Comparison of ENCODE assay signal across 27 mouse cellular contexts in the genomic region with DNA sequence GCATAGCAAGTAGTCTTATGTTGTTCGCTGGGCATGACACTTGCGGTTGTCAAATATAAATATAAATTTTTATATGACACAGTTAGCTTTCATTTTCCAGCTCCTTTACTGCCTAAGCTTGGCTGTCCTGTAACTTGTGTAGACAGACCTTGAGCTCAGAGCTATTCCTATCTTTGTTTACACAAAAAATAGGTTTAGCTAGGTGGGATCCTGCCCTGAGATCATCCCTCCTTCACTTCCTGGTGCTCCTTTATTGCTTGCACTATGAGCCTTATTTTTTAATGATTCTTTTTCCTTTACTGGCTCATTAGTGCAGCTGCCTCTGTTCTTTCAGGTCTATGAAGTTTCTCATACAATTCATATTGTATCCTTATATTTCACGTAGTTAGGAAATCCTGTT.
"Had no signal": no experiment of that assay in that cellular context is flagged by ENCODE, and none has a peak within 500 bp of the region (broad histone marks: within the 10 kb centered on the region; RNA-seq: fewer than 3 reads in every experiment).

No protein-coding gene starts in this region.

- H3K36me3 ChIP-seq: embryonic facial prominence, embryonic 10.5 days; embryonic facial prominence, embryonic 12.5 days; embryonic facial prominence, embryonic 13.5 days; embryonic facial prominence, embryonic 15.5 days; forebrain, embryonic 10.5 days; forebrain, embryonic 12.5 days; forebrain, embryonic 15.5 days had no signal

- H3K4me2 ChIP-seq: embryonic facial prominence, embryonic 12.5 days; embryonic facial prominence, embryonic 13.5 days; embryonic facial prominence, embryonic 15.5 days; forebrain, embryonic 12.5 days; forebrain, embryonic 13.5 days; forebrain, embryonic 15.5 days had no signal

- H3K9ac ChIP-seq: embryonic facial prominence, embryonic 12.5 days; embryonic facial prominence, embryonic 13.5 days; embryonic facial prominence, embryonic 15.5 days; forebrain, embryonic 12.5 days; forebrain, embryonic 13.5 days; forebrain, embryonic 15.5 days; forebrain, postnatal 0 days had no signal

- H3K9me3 ChIP-seq: embryonic facial prominence, embryonic 10.5 days; embryonic facial prominence, embryonic 12.5 days; embryonic facial prominence, embryonic 13.5 days; embryonic facial prominence, embryonic 15.5 days; forebrain, embryonic 10.5 days; forebrain, embryonic 12.5 days; forebrain, embryonic 15.5 days had no signal

- H3K4me1 ChIP-seq: embryonic facial prominence, embryonic 10.5 days; embryonic facial prominence, embryonic 12.5 days; embryonic facial prominence, embryonic 13.5 days; embryonic facial prominence, embryonic 15.5 days; forebrain, embryonic 10.5 days; forebrain, embryonic 12.5 days; forebrain, embryonic 13.5 days; forebrain, embryonic 15.5 days had no signal

- H3K27ac ChIP-seq: embryonic facial prominence, embryonic 10.5 days; embryonic facial prominence, embryonic 12.5 days; embryonic facial prominence, embryonic 13.5 days; embryonic facial prominence, embryonic 15.5 days; forebrain, embryonic 10.5 days; forebrain, embryonic 12.5 days; forebrain, embryonic 13.5 days; forebrain, embryonic 15.5 days; gastrocnemius, adult 2 months; heart, adult 2 months had no signal

- ATAC-seq: forebrain, embryonic 13.5 days; forebrain, embryonic 14.5 days; forebrain, embryonic 15.5 days; forebrain, embryonic 16.5 days; forebrain, postnatal 0 days had no signal

- DNase-seq: cerebellum, adult 2 months; cerebellum, adult 8-10 months; cerebellum, adult 9-10 months; cerebellum, postnatal 10 days; cerebellum, postnatal 14 days; cerebellum, postnatal 25 days; cerebellum, postnatal 36 days; embryo, embryonic 11 days; forebrain, postnatal 0 days; gastrocnemius, adult 2 months; gastrocnemius, postnatal 10 days; gastrocnemius, postnatal 25 days; gastrocnemius, postnatal 36 days; heart, adult 11 months; heart, adult 18-20 months; heart, adult 2 months had no signal

- H3K4me3 ChIP-seq: embryonic facial prominence, embryonic 10.5 days; embryonic facial prominence, embryonic 12.5 days; embryonic facial prominence, embryonic 13.5 days; embryonic facial prominence, embryonic 15.5 days; erythroblast, embryonic 14.5 days; forebrain, embryonic 10.5 days; forebrain, embryonic 12.5 days; forebrain, embryonic 13.5 days; forebrain, embryonic 15.5 days; gastrocnemius, adult 2 months; heart, adult 2 months had no signal

- H3K27me3 ChIP-seq: embryonic facial prominence, embryonic 12.5 days; embryonic facial prominence, embryonic 13.5 days; embryonic facial prominence, embryonic 15.5 days; forebrain, embryonic 12.5 days; forebrain, embryonic 13.5 days; forebrain, embryonic 15.5 days had no signal
